Mouse (Mus musculus): ENCODE measurements at regions not wholly inside any gene's neighbourhood (a gene's known extent, or its start where the extent isn't known, plus 50 kb on each side); places are given as distances from the start of the nearest gene placed in this dataset.

- no peak for TF ChIP-seq POLR2A (IDR thresholded peaks at IDR 0.05; ENCODE audit: extremely low read depth, insufficient read depth, low read length)
- TF ChIP-seq CTCF (IDR thresholded peaks at IDR 0.05; ENCODE audit: extremely low read depth, insufficient read depth, low read length) = no peak
Observed at GRCm38 (mm10) chr7:129939266-129939665, 347.6 kb downstream of the Wdr11 start.

Data from cortical plate, adult 2 months (tissue).